Mouse (Mus musculus): ENCODE measurements around the gene Cdkn1c. TPM values are rescaled to one million over a fixed set of nuclear protein-coding genes. Genes with fewer than 3 reads are reported as not detected.

Cdkn1c gene
- 1,196 and 1,506 TPM in 2 replicates for polyA plus RNA-seq (2014; fragmentation: Nextera tagmentation; extraction: Ambion mirVana)

DNA sequence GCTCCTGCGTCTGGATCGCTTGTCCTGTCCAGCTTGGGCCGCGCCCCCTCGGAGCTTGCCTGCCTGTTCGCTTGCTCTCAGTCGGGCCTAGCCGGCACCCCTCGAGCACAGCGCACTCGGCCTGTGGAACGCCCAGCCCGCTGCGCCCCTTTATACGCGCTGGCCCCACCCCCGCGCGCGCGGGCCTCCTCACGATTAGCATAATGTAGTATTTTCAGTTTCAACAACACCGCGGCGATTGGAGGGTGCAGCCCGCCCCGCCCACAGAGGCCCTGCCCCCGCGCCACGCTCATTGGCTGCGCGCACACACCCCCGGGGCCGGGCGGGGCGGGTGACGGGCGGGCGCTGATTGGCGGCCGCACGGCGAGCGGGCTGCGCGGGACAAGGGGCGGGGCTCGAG is at the start of gene Cdkn1c:
Gene Cdkn1c (minus strand): TSS at position 177 of the 400 bp plus-strand sequence.
- 30% methylated on average over 44 of the region's 48 CpGs for WGBS
- peak; percentile 88 for ATAC-seq (ENCODE audit: low FRiP score, low TSS enrichment)
- Histone ChIP-seq H3K27ac (ENCODE audit: low read depth, low read length) (peak within 1 kb of the TSS; percentile 59; the same call in 1 of the 2 replicates), H3K4me3 (ENCODE audit: low read length) (peak within 1 kb of the TSS; percentile 50), H3K9ac (ENCODE audit: low read depth, low read length) (peak within 1 kb of the TSS; percentile 63), H3K9me3 (ENCODE audit: control insufficient read depth, low read length) (peaks cover 31% of the 10 kb centered on the region), H3K4me1 (ENCODE audit: control insufficient read depth, insufficient read depth, low read length) (0 out of 2 replicates have a peak, but pooled peaks cover 7% of the 10 kb centered on the region), H3K27me3 (ENCODE audit: control insufficient read depth, insufficient read depth, low read length) (no peaks in the 10 kb centered on the region), H3K4me2 (replicated peaks; ENCODE audit: low read depth, low read length) (peak within 1 kb of the TSS; percentile 48), H3K36me3 (ENCODE audit: control insufficient read depth, insufficient read depth, low read length) (no peaks in the 10 kb centered on the region)

DNA sequence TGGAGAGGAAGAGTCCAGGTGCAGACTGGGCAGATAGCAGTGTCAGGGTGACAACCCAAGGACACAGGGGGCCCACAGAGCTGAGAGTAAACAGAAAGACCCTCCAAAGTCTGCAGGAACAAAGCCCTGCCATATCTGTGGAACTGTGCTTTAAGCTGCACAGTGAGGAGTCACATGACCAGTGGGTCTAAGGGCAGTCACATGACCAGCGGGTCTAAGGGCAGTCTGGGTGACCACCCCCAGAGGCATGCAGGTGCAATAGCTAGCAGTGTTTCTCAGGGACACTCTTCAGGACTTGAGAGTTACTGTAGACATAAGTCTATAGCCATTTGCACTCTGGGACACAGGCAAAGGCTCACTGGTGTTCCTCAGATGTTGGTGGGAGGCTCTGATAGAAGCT is 48.7 kb upstream of the Cdkn1c start:
- 77% methylated on average over 1 of the region's 1 CpGs for WGBS

DNA sequence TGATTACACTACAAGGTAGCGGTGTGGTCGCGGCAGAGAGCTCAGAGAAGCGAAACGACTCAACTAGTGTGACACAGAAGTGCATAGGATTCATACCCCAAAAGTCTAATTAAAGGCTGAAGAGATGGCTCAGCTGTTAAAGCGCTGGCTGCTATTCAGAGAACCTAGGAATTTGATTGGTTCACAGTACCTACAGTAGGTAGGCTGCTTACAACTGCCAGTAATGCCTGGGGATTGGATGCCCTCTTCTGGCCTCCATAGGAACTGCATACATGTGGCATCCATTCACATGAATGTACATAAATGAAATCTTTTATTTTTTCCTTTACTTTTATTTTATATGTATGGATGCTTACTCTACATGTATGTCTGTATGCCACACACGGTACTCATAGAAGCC is 45.8 kb upstream of the Cdkn1c start:
- H3K4me2 ChIP-seq (replicated peaks; ENCODE audit: low read depth, low read length): no peak overlapping the region
- no peaks in the 10 kb centered on the region for H3K4me1 ChIP-seq (ENCODE audit: control insufficient read depth, insufficient read depth, low read length)
- no peak overlapping the region for H3K4me3 ChIP-seq (ENCODE audit: low read length)
- H3K9ac ChIP-seq (ENCODE audit: low read depth, low read length): no peak overlapping the region
- peaks cover 23% of the 10 kb centered on the region for H3K27me3 ChIP-seq (ENCODE audit: control insufficient read depth, insufficient read depth, low read length)
- no peak for ATAC-seq (ENCODE audit: low FRiP score, low TSS enrichment)
- no peak overlapping the region for H3K27ac ChIP-seq (ENCODE audit: low read depth, low read length)
- H3K36me3 ChIP-seq (ENCODE audit: control insufficient read depth, insufficient read depth, low read length): no peaks in the 10 kb centered on the region; the same call in 1 of the 2 replicates
- no peaks in the 10 kb centered on the region for H3K9me3 ChIP-seq (ENCODE audit: control insufficient read depth, low read length)
- WGBS: 24% methylated on average over 7 of the region's 7 CpGs

More for the DNA sequence above, 48.7 kb upstream of the Cdkn1c start:
- no peak for ATAC-seq (ENCODE audit: low FRiP score, low TSS enrichment)
- no peaks in the 10 kb centered on the region for H3K9me3 ChIP-seq (ENCODE audit: control insufficient read depth, low read length)
- no peak overlapping the region for H3K4me3 ChIP-seq (ENCODE audit: low read length)
- H3K4me1 ChIP-seq (ENCODE audit: control insufficient read depth, insufficient read depth, low read length): no peaks in the 10 kb centered on the region
- peaks cover 16% of the 10 kb centered on the region for H3K36me3 ChIP-seq (ENCODE audit: control insufficient read depth, insufficient read depth, low read length)
- H3K4me2 ChIP-seq (replicated peaks; ENCODE audit: low read depth, low read length): no peak overlapping the region
- H3K9ac ChIP-seq (ENCODE audit: low read depth, low read length): no peak overlapping the region
- H3K27me3 ChIP-seq (ENCODE audit: control insufficient read depth, insufficient read depth, low read length): peaks cover 3% of the 10 kb centered on the region; the same call in 1 of the 2 replicates
- H3K27ac ChIP-seq (ENCODE audit: low read depth, low read length): no peak overlapping the region

DNA sequence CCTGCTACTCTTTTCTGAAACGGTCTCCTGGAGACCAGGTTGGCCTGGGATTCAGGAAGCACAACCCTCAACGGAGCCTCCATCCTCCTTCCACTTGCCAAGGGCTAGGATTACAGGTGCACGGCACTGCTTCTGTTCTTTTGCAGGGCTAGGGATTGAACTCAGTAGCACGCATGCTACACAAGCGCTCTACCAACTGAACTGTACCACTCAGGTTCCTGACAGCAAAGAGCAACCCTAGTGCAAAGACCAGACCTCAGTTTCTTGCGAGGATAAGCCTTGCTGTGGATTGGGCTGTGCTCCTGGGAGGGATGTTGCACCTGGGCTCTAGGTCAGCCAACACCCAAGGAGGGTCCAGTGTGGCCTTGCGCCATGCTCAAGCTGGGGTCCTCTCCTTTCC is 45.4 kb upstream of the Cdkn1c start:
- no peak overlapping the region for H3K4me3 ChIP-seq (ENCODE audit: low read length)
- WGBS: 63% methylated on average over 7 of the region's 7 CpGs
- no peaks in the 10 kb centered on the region for H3K4me1 ChIP-seq (ENCODE audit: control insufficient read depth, insufficient read depth, low read length)
- H3K36me3 ChIP-seq (ENCODE audit: control insufficient read depth, insufficient read depth, low read length): no peaks in the 10 kb centered on the region; the same call in 1 of the 2 replicates
- H3K9me3 ChIP-seq (ENCODE audit: control insufficient read depth, low read length): no peaks in the 10 kb centered on the region
- ATAC-seq (ENCODE audit: low FRiP score, low TSS enrichment): no peak
- no peak overlapping the region for H3K9ac ChIP-seq (ENCODE audit: low read depth, low read length)
- no peak overlapping the region for H3K4me2 ChIP-seq (replicated peaks; ENCODE audit: low read depth, low read length)
- H3K27me3 ChIP-seq (ENCODE audit: control insufficient read depth, insufficient read depth, low read length): peaks cover 24% of the 10 kb centered on the region
- H3K27ac ChIP-seq (ENCODE audit: low read depth, low read length): no peak overlapping the region

DNA sequence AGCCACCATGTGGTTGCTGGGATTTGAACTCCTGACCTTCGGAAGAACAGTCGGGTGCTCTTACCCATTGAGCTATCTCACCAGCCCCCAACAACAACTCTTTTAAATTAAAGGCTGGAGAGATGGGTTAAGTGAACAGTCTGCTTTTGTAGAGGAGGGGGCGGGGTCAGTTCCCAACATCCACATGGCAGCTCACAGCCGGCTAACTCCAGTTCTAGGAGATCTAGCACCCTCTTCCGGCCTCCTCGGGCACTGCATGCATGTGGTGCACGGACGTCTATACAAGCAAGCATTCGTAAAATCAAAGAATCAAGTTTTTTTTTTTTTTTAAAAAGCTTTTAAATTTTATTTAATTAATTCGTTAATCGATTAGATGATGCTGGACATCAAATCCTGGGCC is 45.0 kb upstream of the Cdkn1c start:
- Histone ChIP-seq H3K4me2 (replicated peaks; ENCODE audit: low read depth, low read length) (no peak overlapping the region), H3K27ac (ENCODE audit: low read depth, low read length) (no peak overlapping the region), H3K36me3 (ENCODE audit: control insufficient read depth, insufficient read depth, low read length) (no peaks in the 10 kb centered on the region; the same call in 1 of the 2 replicates), H3K4me1 (ENCODE audit: control insufficient read depth, insufficient read depth, low read length) (no peaks in the 10 kb centered on the region), H3K9ac (ENCODE audit: low read depth, low read length) (no peak overlapping the region), H3K9me3 (ENCODE audit: control insufficient read depth, low read length) (no peaks in the 10 kb centered on the region), H3K4me3 (ENCODE audit: low read length) (no peak overlapping the region), H3K27me3 (ENCODE audit: control insufficient read depth, insufficient read depth, low read length) (peaks cover 28% of the 10 kb centered on the region)
- ATAC-seq (ENCODE audit: low FRiP score, low TSS enrichment): no peak
- 31% methylated on average over 11 of the region's 11 CpGs for WGBS

DNA sequence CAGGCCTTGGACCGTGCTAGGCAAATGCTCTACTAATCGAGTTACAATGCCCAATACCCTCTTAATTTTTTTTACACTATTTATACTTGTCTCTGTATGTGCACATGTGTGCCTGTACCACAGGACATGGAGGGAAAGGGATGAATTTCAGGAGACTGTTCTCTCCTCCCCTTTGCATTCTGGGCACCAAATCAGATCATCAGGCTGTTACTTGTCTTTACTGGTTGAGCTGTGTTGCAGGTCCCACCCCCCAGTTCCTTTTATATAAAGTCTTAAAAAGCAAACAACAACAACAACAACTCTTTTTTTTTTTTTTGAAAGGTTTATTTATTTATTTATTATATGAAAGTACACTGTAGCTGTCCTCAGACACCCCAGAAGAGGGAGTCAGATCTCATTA is 44.6 kb upstream of the Cdkn1c start:
- Histone ChIP-seq H3K4me2 (replicated peaks; ENCODE audit: low read depth, low read length) (no peak overlapping the region), H3K9me3 (ENCODE audit: control insufficient read depth, low read length) (no peaks in the 10 kb centered on the region), H3K9ac (ENCODE audit: low read depth, low read length) (no peak overlapping the region), H3K27ac (ENCODE audit: low read depth, low read length) (no peak overlapping the region), H3K4me3 (ENCODE audit: low read length) (no peak overlapping the region), H3K27me3 (ENCODE audit: control insufficient read depth, insufficient read depth, low read length) (peaks cover 33% of the 10 kb centered on the region), H3K4me1 (ENCODE audit: control insufficient read depth, insufficient read depth, low read length) (no peaks in the 10 kb centered on the region), H3K36me3 (ENCODE audit: control insufficient read depth, insufficient read depth, low read length) (no peaks in the 10 kb centered on the region)
- 90% methylated on average over 2 of the region's 2 CpGs for WGBS
- no peak for ATAC-seq (ENCODE audit: low FRiP score, low TSS enrichment)

DNA sequence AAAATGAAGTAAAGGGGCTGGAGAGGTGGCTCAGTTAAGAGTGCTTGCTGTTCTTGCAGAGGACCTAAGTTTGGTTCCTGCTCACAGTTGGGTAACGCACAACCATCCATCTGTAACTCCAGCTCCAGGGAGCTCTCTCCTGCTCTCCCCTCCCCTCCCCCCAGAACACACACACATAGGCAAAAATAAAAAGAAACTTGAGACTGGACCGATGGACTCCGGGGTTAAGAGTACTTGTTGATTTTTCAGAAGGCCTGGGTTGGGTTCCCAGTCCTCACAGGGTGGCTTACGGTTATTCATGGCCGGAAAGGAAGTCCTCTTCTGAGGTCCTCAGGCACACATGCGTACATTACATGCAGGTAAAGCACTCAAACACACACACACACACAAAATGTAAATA is 43.1 kb upstream of the Cdkn1c start:
- WGBS: 71% methylated on average over 6 of the region's 6 CpGs
- Histone ChIP-seq H3K36me3 (ENCODE audit: control insufficient read depth, insufficient read depth, low read length) (no peaks in the 10 kb centered on the region), H3K9ac (ENCODE audit: low read depth, low read length) (no peak overlapping the region), H3K27me3 (ENCODE audit: control insufficient read depth, insufficient read depth, low read length) (peaks cover 37% of the 10 kb centered on the region), H3K27ac (ENCODE audit: low read depth, low read length) (no peak overlapping the region), H3K4me1 (ENCODE audit: control insufficient read depth, insufficient read depth, low read length) (no peaks in the 10 kb centered on the region), H3K9me3 (ENCODE audit: control insufficient read depth, low read length) (no peaks in the 10 kb centered on the region), H3K4me2 (replicated peaks; ENCODE audit: low read depth, low read length) (no peak overlapping the region), H3K4me3 (ENCODE audit: low read length) (no peak overlapping the region)
- ATAC-seq (ENCODE audit: low FRiP score, low TSS enrichment): no peak

DNA sequence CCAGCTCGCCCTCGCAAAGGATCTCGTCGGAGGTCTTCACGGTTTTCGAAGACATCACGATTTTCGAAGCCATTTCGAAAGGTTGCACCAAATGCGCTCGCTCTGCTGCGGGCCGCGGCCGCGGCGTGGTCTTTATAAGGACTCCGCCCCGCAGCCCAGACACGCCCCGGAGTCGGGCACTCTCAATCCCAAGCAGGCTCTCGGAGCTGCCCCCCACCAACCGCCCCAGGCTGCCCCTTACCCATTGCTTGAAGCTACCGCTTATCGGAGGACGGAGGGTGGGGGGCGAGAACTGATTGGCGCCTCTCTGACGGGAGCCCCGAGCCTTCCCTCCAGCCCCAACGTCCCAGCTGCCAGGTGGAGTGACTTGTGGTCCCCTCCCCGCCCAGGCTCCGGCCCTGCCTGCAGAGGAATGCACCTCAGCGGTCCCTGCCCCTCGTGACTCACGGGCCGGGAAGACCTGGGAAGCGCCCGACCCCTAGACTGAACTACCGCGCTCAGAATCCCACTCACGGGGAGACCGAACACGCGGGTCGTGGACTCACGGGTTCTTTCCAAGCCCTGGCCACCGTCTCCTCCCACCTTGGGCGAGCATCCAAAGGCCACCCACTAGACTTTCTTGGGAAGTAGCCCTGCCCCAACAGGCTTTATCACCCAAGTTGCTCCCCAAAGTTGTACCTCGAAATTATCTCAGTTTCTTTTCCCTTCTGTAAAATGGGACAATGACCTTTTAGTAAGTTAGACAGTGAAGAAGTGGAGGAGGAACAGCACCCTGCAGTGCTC is 41.8 kb upstream of the Cdkn1c start, which contains the start of gene Phlda2:
Gene Phlda2 (minus strand): TSS at position 733 of the 783 bp plus-strand sequence.
- Histone ChIP-seq H3K9ac (ENCODE audit: low read depth, low read length) (peak within 1 kb of the TSS; percentile 40; the same call in 1 of the 2 replicates), H3K9me3 (ENCODE audit: control insufficient read depth, low read length) (no peaks in the 10 kb centered on the region), H3K4me3 (ENCODE audit: low read length) (peak within 1 kb of the TSS; percentile 44), H3K27me3 (ENCODE audit: control insufficient read depth, insufficient read depth, low read length) (peaks cover 37% of the 10 kb centered on the region), H3K36me3 (ENCODE audit: control insufficient read depth, insufficient read depth, low read length) (no peaks in the 10 kb centered on the region), H3K4me1 (ENCODE audit: control insufficient read depth, insufficient read depth, low read length) (no peaks in the 10 kb centered on the region), H3K27ac (ENCODE audit: low read depth, low read length) (no peak within 1 kb of the TSS), H3K4me2 (replicated peaks; ENCODE audit: low read depth, low read length) (peak within 1 kb of the TSS; percentile 67)
- WGBS: 4% methylated on average over 51 of the region's 51 CpGs
- ATAC-seq (ENCODE audit: low FRiP score, low TSS enrichment): 0 out of 2 replicates have a peak, but pooled peaks have one; percentile 14

Measured in kidney, embryonic 14.5 days (tissue).